Mouse (Mus musculus) cerebellum, adult 9-10 months (tissue): Measurements from ENCODE around the gene Stk35.

Experiments
- DNase-seq: peaks from one replicate; pipeline ENCODE4 v3.0.0; 2022

The Stk35 gene

DNA sequence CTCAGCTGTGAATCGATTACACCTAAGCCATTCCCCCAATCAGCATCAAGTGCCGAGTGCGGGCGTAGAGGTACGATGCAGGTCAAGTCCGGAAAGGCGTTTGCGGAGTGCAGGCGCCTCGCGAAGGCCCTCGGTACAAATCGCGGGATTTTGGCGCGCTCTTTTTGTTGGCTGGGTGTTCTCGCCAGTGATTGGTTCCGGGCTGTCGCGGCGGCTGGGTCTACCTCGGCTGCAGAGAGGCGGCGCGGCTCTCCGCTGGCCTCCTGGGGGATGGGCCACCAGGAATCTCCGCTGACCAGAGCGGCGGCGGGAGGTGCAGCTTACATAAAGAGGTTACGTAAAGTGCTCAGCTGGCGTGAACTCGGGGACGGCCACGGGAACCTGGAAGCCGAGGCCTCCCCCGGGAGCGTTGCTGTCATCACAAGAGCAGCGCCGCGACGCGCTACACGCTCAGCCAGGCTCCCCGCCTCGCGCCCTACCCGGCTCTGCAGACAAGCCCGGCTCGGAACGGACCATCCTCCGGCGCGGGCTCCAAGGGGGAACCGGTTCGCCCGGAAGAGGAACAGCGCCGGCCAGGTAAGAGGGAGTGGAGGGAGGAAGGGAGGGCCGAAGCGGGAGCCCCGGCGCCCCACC, at the start of gene Stk35:
Gene Stk35 (plus strand): TSS at position 247 of the 633 bp plus-strand sequence.
- peak; percentile 91 for DNase-seq

DNA sequence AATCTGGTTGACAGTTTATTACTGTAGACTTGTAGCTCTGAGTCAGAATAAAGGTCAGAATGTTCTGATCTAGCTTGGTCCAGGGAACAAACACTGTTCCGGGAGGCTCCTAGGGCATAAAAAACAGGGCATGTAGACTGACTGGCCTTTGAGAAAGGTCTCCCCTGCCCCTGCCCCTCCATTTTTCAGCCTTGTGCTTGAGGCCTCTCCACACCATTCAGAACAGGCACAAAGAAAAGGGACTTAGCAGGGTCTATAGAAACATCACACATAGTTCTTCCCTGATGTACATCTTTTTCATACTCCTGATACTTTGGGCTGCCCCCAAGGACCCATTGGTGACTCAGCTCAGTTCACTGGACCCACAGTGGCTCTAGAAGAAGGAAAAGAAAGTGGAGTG, 18.3 kb upstream of the Stk35 start:
- no peak for DNase-seq

DNA sequence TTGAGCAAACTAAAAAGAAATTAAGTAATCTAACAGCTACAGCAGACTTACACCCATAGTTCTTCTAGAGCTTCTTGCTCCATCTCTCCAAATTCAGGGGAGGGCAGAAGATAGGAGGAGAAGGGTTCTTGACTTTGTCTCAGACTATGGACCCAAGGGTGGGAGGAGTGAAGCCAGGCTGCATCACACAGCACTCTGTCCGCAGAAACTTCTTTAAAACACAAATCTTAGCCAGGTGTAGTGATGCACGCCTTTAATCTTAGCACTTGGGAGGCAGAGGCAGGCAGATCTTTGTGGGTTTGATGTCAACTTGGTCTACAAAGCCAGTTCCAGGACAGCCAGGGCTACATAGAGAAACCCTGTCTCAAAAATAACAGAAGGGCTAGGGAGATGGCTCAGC, 3.8 kb upstream of the Stk35 start:
- DNase-seq = no peak

DNA sequence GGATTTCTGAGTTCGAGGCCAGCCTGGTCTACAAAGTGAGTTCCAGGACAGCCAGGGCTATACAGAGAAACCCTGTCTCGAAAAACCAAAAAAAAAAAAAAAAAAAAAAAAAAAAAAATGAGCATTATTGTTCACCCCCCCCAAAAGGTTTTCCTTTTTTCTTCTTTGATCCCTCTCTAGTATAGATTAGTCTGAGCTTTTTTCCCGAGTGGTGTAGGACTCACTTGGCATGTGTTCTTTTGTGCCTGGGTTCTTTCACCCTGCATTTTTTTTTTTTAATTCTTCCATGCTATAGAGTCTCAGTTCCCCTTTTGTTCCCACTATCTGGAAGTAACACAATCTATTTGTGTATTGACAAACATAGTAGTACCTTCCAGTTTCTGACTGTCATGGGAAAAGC, 2.6 kb upstream of the Stk35 start:
- DNase-seq = no peak

DNA sequence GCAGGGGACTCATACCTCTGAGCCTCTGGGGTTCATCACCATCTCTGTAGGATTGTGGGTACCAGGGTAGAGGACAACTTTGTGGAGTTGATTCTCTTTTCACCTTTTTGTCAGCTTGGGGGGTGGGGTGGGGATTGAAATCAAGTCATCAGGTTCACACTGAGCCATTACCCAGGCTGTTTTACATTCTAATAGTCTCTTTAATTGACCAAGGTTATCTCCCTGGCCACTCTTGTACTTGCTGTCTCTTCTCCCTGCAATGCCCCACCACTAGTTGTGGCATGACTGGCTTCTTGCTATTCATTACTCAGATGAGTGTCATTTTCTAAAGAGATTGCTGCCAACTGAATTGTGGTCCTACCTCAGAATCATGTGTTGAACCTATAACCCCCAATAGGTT, 1.9 kb upstream of the Stk35 start:
- no peak for DNase-seq

DNA sequence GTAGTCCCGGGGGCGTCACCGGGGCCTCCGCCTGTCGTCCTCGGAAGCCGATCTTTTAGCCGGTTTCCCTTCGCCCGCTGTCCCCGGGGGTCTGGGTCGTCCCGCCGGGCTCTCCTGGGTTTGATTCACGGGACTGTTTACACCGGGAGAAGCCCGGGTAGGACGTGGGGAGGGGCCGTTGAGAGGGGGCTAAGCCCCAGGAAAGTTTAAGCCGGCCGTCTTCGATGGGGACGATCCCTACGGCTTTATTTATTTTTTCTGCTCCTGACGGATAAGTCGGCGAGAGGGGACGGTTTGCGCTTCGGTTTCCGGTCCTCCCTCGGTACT, 550 bp downstream of the Stk35 start:
- DNase-seq = no peak

DNA sequence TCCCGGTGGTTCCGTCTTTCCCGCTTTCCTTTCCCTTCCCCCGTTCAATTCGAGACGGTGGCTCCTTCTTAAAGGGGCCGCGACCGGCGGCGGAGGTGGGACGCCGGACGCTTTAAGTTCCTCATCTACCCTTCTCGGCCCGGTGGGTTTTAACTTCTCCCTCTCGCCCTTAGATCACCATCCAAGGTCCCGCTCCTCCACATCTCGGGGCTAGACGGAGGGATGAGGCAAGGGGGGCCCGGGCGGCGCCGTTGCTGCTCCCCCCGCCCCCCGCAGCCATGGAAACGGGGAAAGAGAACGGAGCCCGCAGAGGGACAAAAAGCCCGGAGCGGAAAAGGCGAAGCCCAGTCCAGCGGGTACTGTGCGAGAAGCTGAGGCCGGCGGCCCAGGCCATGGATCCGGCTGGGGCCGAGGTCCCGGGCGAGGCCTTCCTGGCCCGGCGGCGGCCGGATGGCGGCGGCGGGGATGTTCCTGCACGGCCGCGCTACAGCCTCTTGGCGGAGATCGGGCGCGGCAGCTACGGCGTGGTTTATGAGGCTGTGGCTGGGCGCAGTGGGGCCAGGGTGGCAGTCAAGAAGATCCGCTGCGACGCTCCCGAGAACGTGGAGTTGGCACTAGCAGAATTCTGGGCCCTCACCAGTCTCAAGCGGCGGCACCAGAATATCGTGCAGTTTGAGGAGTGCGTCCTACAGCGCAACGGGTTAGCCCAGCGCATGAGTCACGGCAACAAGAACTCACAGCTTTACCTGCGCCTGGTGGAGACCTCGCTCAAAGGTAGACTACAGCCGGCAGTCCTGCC, 1.1 kb downstream of the Stk35 start:
- peak; percentile 90 for DNase-seq

DNA sequence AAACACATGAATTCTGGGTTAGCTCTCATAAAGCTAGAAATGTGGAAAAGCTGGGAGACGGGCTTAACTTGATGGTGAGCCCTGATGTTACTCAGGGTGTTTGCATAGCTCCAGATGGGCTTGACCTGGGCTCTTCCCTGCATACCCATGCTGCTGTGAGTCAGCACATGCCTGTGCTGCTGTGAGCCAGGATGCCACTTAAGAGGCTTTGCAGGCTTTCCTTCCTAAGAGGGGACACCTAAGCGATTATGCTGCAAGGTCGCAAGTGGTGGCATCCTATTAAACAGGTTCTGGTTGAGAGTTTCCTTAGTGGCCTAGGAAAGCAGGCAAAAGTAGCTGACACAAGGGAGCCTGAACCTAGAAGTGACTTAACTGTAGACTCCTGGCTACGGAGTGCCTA, 5.2 kb downstream of the Stk35 start:
- peak; percentile 1 for DNase-seq

DNA sequence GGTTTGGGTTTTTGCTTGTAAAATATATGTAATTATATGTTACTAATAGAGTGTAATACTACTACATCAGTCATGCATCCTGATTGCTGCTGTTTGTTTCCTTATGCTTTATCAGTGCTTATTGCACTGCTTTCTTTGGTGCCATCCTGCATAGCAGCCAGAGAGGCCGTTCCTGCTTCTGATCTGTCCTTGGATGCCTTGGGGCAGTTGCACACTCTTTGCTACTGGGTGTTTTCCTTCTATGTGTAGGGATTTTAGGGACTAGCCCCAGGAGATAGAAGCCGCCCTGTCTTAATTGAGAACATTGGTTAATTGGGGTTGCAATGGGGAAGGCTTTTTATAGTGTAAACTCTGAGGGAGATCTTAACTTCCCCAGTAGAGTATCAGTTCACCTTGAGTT, 6.2 kb downstream of the Stk35 start:
- DNase-seq = peak; percentile 1

DNA sequence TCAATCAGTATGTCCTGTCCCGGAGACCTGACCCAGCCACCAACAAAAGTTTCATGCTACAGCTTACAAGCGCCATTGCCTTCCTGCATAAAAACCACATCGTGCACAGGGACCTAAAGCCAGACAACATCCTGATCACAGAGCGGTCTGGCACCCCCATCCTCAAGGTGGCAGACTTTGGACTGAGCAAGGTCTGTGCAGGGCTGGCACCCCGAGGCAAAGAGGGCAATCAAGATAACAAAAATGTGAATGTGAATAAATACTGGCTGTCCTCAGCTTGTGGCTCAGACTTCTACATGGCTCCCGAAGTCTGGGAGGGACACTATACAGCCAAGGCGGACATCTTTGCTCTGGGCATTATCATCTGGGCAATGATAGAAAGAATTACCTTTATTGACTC, 10.2 kb downstream of the Stk35 start:
- no peak for DNase-seq

DNA sequence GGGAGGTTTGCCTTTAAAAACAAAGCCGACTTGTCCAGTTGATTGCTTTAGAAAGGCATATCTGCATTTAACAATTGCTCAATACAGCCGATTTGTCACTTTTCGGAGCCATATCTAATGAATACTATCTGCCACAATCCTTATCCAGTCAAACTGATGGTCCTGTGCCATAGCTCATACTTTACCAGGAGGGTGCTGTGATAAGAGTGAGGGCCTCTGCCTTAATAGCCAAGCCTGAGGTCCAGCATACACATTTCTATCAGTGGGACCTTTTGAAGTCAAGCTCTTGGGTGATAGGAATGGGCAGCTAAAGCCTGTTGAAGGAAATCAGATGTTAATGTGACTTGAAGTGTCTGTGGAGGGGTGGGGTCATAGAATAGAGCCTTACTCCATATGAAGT, 13.7 kb downstream of the Stk35 start:
- DNase-seq = no peak

DNA sequence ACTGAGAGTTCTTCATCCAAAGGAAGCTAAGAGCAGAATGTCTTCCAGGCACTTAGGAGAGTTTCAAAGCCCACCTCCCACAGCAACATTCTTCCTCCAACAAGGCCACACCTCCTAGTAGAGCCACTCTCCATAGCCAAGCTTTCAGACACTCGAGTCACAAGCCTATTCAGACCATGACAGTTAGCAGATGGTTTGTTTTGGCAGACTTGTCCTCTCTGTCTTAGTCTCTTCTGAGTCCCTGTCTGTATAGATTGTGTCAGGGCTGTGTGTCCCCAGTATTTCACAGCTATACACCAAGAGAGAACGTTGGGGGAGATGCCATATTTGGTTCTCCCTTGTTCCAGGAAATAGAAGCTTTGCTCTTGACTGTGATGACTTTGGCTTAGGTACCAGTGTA, 14.8 kb downstream of the Stk35 start:
- DNase-seq = peak; percentile 58

DNA sequence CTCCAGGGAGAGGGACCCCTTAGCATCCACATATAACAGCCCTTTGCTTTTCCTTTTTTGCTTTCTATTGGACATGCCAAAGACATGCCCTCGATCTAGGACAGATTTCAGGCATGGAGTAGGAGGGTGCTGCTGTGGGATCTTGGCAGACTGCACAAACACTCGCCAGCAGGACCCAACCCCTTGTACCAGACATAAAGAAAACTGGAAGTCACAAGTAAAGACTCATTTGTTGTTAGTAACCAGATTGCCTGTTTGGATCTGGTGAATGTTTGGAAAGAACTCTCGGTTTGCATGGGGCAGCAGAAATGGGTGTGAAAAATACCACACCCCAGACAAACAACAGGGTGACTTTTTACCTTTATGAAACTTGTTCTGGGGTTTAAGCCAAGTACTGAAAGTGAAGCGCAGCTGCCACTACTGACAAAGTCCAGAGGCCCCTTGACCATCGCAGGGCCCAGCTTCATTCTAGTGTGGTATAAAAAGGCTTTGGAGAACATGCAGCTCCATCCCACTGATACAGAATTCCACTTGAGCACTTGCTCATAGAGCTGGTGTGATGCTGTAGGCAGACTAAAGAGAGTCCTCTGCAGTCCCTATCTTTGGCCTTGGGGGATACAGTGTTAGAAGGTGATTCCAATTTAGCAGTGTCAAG, 17.4 kb downstream of the Stk35 start:
- no peak for DNase-seq

DNA sequence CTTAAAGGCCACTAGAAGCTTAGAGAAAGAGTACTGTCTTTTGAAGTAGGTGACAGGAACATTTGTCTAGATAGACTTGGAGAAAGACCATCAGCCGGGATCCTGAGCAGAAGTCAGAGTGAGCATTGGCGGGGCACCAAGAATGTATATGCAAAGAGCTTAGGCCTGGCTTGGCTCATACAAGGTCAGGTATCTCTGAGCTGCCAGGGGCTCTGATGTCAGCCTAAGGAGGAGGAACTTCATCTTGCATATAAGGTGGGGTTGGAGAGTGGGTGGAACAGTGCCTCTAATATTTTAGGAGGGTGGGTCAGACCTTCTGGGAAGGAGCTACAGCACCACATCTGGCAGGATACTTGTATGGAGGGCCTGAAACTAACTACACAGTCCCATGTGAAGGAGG, 18.6 kb downstream of the Stk35 start:
- DNase-seq = peak; percentile 68

DNA sequence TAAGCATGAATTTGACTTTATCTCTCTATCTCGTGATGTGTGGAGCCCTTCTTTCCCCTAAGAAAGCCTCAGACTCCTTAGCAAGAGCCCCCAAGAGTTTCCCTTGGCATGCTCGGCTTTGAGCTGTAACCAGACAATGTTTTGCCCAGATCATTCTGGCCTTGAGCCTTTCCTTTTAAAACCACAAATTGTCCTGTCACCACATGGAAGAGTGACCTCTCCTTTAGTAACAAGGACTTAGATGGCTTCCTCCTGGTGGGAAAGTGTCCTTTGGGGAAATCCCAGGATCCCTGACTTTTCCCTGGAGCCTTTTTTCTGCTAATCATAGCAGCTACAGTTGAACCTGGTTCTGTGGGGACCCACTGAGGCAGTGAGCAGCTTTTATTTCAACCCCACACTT, 19.2 kb downstream of the Stk35 start:
- no peak for DNase-seq

DNA sequence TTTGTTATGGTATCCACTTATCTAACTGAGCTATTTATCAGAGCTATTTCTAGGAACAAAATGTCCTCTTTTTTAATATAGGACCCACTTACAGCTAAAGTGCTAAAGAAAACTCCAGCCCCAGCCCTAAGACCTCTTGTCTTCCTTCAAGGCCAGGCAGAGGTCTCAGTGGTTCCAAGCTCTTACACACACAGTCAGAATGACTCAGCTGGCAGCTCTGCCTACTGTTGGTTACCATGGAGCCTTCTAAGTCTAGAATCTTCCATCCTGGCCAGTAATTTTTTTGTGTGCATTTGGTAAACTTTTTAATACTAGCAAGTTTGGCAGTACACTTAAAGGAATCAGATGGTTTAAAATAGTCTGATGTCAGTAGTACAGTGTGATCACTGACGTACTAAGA, 19.6 kb downstream of the Stk35 start:
- no peak for DNase-seq

DNA sequence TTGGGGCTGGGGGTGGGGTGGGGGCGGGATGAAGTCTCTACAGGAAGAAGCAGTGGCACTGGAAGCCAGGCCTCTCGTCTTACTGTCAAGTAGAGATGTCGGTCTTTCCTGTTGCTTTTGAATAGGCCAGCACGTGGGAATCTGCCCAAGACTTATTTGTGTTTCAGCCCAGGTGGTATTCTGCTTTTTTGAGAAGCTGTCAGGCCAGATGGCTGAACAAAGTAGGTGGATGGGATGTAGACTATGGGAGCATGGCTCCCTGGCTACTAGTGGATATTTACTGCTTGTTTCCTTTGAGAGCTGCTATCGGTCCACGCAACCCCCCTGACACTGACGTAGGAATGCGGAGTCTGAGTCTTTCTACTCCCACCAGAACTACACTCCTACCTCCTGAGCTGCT, 20.7 kb downstream of the Stk35 start:
- peak; percentile 83 for DNase-seq

DNA sequence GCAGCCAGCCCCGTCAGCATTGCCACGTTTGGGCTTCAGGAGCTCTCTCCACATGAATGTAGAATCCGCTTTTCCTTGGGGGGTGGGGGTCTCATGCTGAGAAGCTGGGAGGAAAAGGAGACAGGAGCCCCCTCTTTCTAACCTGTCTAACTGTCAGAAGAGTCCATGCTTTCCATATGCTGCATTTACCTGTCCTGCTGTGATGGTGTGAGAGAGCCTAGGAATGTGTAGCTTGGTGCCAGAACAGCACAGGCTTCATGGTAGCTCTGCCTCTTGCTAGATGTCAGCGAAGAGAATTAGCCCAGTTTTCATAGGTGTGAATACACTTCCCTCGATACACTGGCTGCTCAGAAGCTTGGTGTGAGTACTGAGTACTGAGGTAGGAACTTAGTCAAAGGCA, 21.3 kb downstream of the Stk35 start:
- DNase-seq = peak; percentile 67

DNA sequence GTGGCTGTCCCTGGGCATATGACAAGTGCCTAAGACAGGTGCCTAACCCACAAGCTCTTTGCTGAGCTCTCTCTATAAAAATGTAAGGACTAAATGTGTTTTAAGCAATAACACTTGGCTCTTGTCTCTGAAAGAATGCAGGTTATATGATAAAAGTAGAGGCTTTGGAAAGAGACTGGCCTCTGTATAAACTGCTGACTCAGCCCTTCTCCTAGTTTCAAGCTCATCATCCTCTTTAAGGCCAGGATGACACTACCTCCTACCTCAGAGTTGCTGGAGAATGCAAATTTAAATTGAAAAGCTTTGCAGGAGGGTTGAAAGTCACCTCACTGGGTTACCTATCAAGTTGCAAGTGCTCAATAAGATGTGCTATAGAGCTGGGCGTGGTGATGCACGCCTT, 23.0 kb downstream of the Stk35 start:
- DNase-seq = no peak

DNA sequence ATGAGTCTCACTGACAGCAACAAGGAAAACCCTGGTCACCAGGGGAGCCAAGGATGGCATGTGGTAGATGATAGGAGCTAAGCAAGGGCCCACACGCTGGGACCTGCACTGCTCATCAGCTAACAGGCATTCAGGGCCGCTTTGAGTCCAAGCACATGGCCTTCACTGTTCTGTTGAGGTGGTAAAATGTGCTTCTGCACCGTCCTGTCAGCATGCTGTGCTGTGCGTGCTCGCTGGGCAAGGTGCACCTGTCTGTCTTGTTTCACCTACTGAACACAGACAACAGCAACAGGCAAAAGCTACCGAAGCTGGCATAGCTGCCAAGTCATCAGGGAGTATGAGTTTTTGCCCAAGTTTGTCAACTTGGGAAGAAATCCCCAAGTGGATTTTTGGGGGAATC, 23.9 kb downstream of the Stk35 start:
- no peak for DNase-seq

DNA sequence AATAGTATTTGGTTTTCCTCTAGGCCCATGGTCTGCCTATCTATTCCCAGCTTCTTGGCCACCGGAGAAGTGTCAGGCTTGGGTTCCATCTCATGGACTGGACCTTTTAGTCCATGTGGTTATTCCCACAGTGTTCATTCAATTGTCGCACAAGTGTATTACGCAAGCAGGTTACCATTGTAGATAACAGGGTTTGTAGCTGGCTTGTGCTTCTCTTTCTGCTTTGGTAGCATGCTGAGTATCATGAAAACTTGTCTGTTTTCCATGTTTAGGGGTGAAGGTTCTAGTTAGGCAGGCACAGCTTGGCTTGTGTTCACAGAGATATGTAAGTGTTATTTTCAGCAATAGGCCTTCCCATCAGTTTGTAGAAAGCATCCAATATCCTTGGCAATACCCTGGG, 25.8 kb downstream of the Stk35 start:
- no peak for DNase-seq

DNA sequence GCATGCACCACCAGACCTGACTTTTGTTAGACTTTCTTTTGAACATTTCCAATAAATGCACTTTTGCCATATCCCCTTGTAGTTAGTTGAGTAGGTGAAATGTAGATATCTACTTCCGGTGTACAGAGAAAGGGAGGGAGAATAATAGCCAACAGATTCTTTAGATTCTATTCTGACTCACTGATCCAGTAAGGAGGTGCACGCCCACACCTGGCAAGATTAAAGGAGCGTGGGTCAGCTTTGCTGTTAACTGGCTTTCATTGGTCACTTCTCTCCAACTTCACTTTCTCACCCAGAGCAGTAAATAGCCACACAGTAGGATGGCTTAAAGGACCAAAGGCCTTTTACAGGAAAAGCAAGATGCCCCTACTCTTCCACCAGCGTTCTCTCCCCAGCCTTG, 32.7 kb downstream of the Stk35 start:
- DNase-seq = no peak

DNA sequence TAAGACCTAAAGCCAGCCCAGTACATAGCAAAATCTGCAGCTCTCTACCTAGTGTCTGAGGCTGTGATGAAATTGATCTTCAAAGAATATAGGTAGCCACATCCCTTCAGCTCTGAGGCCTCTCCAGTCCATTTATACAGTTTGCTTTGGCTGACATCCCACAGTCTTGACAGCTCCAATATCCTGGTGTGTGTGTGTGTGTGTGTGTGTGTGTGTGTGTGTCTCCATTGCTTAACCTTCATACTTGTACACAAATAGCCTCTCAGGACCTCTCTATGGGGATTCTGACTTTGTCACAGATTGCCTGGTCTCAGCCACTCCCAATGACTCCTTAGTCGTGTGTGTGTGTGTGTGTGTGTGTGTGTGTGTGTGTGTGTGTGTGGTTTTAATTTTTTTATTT, 33.9 kb downstream of the Stk35 start:
- DNase-seq = no peak

DNA sequence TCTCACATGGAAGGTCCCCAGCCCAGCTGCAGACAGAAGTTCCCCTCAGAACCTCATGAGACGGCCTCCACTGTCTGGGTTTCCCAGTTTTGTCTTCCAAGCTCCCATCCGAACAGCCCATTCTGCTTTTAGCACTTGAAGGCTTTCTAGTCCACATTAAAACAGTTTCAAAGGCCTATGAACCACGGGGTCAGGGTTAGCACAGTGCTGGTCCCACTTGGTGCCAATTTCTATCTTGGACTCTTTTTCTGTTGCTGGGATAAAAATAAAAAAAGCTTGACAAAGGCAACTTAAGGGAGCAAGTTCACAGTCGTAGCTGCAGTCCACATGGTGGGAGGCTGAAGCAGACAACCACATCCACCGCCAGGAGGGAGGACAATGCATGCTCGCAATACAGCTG, 34.6 kb downstream of the Stk35 start:
- DNase-seq = no peak

DNA sequence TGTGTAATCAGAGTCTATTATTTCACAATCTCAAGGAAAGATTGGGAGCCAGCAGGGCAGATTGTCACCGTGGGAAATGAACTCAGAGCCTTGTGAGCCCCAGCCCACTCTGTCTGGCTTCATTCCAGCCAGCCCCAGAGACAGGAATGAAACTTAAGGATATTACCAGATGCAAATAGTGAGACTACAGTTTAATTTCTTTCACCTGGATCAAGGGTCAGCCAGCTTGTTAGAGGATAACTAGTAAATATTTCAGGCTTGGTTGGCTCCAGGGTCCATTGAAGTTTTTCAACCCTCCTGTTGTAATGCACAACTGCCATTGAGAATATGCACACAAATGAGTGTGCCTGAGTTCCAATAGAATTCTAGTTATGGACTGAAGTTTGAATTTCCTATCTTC, 36.6 kb downstream of the Stk35 start:
- no peak for DNase-seq
